Mouse (Mus musculus): ENCODE results near the gene Fndc3b. TPM values are rescaled to one million over a fixed set of nuclear protein-coding genes. Genes with fewer than 3 reads are reported as not detected.

Gene Fndc3b
- polyA plus RNA-seq, 1 experiment from 2014 or later = 6.7 TPM

DNA sequence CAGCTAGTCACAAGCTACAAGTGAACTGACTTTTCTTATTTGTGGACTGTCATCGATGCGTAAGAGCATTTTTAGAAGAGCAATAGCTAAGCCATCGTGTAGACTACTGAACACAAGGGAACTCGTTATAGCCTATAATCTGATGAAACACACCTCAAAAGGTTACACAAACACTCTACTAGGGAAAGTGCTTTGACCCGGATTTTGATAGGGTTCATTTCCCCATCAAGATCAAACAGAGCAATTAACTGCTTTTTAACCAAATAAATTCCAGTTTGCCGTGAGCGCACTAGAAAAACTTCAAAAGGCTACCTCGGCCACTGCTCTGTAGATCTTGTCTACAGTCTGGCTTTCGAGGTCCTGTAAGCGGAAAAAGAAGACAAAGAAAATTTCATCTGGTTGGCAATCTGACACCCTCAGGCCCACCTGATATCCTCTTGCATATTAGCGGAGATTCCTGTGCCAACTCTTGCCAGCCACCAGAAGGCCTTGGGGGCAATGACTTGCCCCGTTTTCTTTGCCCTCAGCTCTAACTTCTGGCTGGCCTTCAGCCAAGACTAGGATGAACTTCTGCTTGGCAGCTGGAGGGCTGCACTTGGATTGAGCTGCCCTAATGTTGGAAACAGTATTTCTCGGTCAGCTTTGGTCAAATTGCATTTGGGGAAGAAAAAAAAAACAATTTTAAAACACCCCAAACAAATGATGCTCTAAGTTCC is 107.0 kb downstream of the Fndc3b start:
- H3K27ac ChIP-seq (ENCODE audit: low read length) = no peak overlapping the region
- H3K9me3 ChIP-seq (ENCODE audit: control insufficient read depth, low read length) = no peaks in the 10 kb centered on the region
- WGBS = 46% methylated on average over 13 of the region's 13 CpGs
- H3K36me3 ChIP-seq (ENCODE audit: control insufficient read depth, insufficient read depth) = no peaks in the 10 kb centered on the region
- H3K4me3 ChIP-seq (replicated peaks; ENCODE audit: low read length) = no peak overlapping the region
- H3K27me3 ChIP-seq (replicated peaks; ENCODE audit: control insufficient read depth, insufficient read depth, low read length) = no peaks in the 10 kb centered on the region
- peaks cover 12% of the 10 kb centered on the region; the same call in 1 of the 2 replicates for H3K4me1 ChIP-seq (replicated peaks; ENCODE audit: control insufficient read depth, insufficient read depth, low read length)
- no peak for ATAC-seq
- H3K4me2 ChIP-seq (ENCODE audit: low read length) = no peak overlapping the region
- H3K9ac ChIP-seq (replicated peaks; ENCODE audit: low read depth, low read length) = no peak overlapping the region

DNA sequence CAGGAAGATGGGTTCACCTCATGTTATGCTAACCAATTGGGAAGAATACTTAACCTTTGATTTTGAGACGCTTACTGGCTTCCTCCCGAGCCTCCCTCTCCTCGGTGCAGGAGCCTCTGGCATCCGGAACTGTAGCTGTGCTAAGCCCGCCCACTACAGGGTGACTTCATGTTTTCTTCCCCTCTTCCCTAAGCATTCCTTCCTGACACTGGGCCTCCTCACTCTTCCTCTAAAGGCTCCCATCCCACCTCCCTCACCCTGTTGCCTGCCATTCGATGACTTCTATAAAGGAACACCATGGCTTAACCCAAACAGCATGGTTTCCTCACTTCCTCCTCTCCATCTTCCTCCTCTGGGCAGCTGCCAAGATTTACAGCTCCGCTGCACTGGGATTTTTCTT is 110.5 kb downstream of the Fndc3b start:
- Histone ChIP-seq H3K4me3 (replicated peaks; ENCODE audit: low read length) (no peak overlapping the region), H3K4me2 (ENCODE audit: low read length) (no peak overlapping the region)

DNA sequence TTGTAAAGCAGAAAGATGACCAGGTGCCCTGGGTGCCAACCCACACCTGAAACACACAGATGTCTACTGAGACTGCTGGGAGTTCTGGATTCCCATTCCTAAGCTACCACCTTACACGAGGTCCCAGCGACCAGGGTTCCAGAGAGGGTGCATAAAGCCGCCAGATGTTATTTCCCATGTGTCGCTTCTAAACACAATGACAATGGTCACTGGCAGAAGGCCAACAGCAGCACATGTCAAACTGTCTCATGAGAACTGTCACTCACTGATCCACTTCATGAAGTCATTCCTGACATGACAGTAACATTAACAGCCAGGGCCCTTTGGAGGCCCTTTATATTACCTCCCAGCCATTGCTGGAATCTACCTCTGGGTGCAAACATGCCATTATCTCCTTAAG is 110.9 kb downstream of the Fndc3b start:
- H3K4me3 ChIP-seq (replicated peaks; ENCODE audit: low read length) = no peak overlapping the region
- H3K4me2 ChIP-seq (ENCODE audit: low read length) = no peak overlapping the region
- ATAC-seq = no peak
- H3K27ac ChIP-seq (ENCODE audit: low read length) = no peak overlapping the region
- H3K27me3 ChIP-seq (replicated peaks; ENCODE audit: control insufficient read depth, insufficient read depth, low read length) = no peaks in the 10 kb centered on the region
- 0 out of 2 replicates have a peak, but pooled peaks cover 4% of the 10 kb centered on the region for H3K4me1 ChIP-seq (replicated peaks; ENCODE audit: control insufficient read depth, insufficient read depth, low read length)
- WGBS = 58% methylated on average over 4 of the region's 4 CpGs
- H3K9me3 ChIP-seq (ENCODE audit: control insufficient read depth, low read length) = no peaks in the 10 kb centered on the region
- H3K36me3 ChIP-seq (ENCODE audit: control insufficient read depth, insufficient read depth) = no peaks in the 10 kb centered on the region
- no peak overlapping the region for H3K9ac ChIP-seq (replicated peaks; ENCODE audit: low read depth, low read length)

More for the DNA sequence above, 110.5 kb downstream of the Fndc3b start:
- Histone ChIP-seq H3K4me1 (replicated peaks; ENCODE audit: control insufficient read depth, insufficient read depth, low read length) (0 out of 2 replicates have a peak, but pooled peaks cover 4% of the 10 kb centered on the region), H3K27me3 (replicated peaks; ENCODE audit: control insufficient read depth, insufficient read depth, low read length) (no peaks in the 10 kb centered on the region), H3K9ac (replicated peaks; ENCODE audit: low read depth, low read length) (no peak overlapping the region), H3K27ac (ENCODE audit: low read length) (no peak overlapping the region), H3K9me3 (ENCODE audit: control insufficient read depth, low read length) (no peaks in the 10 kb centered on the region), H3K36me3 (ENCODE audit: control insufficient read depth, insufficient read depth) (no peaks in the 10 kb centered on the region)
- no peak for ATAC-seq
- 60% methylated on average over 7 of the region's 7 CpGs for WGBS

DNA sequence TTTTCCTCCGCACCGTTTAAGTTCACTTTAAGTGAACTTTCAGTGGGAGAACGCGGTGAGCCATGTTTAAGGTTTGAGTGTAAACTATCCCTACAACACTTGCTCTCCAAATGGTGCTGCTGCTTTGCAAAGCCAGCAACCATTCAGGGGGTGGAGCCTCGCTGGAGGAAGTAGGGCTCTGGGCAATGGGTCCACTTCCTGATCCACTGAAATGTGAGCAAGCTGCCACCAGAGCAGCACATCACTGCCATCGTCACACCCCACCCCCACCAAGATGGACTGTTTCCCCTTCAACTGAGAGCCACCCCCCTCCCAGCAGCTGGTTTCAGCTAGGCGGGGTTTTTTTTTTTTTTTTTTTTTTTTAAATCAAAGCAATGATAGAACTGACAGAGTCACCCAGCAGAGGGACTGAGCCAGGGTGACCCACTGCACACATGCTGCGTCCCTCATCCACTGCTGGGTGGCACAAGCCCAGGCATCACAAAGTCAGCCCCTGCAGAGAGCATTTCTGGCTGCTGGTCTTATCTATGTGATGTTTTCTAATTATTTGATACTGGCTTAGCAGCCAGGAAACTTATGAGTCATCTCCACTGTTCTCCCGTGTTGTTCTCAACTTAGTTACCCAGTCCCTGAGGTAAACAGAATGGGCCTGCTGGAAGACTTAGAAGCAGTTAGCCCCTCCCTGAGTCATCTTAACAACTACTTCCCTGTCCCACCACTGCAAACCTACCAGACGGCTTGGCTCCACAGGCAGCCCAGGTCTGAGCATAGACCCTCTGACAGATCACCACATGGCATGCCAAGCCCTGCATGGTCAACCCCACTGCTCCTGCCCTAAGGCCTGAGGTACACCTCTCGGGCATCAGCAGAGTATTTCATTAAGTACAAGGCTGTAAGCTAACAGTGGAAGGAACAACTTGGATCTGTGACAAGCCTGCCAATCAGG is 112.4 kb downstream of the Fndc3b start:
- no peaks in the 10 kb centered on the region for H3K27me3 ChIP-seq (replicated peaks; ENCODE audit: control insufficient read depth, insufficient read depth, low read length)
- H3K4me3 ChIP-seq (replicated peaks; ENCODE audit: low read length) = no peak overlapping the region
- no peaks in the 10 kb centered on the region for H3K9me3 ChIP-seq (ENCODE audit: control insufficient read depth, low read length)
- H3K4me1 ChIP-seq (replicated peaks; ENCODE audit: control insufficient read depth, insufficient read depth, low read length) = peaks cover 9% of the 10 kb centered on the region; the same call in 1 of the 2 replicates
- no peak overlapping the region for H3K27ac ChIP-seq (ENCODE audit: low read length)
- no peak overlapping the region for H3K4me2 ChIP-seq (ENCODE audit: low read length)
- no peaks in the 10 kb centered on the region for H3K36me3 ChIP-seq (ENCODE audit: control insufficient read depth, insufficient read depth)
- 92% methylated on average over 11 of the region's 11 CpGs for WGBS
- no peak overlapping the region for H3K9ac ChIP-seq (replicated peaks; ENCODE audit: low read depth, low read length)
- no peak for ATAC-seq

DNA sequence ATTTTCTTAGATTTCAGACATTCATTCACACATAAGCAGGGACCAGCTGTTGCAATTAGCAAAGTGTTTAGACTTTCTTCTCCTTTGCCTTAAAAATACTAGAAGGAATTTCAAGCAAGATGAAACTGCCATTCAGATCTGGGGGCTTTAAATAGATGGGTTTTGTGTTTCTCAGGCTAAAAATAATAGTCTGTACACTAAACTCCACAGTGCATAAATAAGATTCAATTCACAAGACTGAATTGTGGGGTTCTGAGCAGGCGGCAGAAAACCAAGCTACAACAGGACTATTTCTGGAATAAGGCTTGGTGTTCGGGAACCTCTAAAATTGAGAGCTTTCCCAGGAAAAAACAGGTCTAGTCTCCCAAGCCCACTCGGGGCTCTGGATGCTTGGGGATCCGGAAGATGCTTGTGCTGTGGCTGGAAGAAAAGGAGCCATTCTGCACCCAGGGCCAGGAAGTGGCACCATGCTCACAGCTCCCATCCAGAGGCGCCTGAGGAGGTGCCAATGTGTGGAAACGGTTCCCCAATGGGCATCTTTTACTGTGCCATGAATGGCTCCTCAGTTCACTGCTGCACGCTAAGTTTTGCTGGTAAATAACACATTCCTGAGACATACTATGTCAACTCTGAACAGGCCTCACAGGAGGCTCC is 117.5 kb downstream of the Fndc3b start:
- no peak overlapping the region for H3K4me3 ChIP-seq (replicated peaks; ENCODE audit: low read length)
- no peak overlapping the region for H3K4me2 ChIP-seq (ENCODE audit: low read length)
- ATAC-seq = peak; percentile 66
- 66% methylated on average over 7 of the region's 7 CpGs for WGBS
- no peaks in the 10 kb centered on the region for H3K9me3 ChIP-seq (ENCODE audit: control insufficient read depth, low read length)
- no peak overlapping the region for H3K9ac ChIP-seq (replicated peaks; ENCODE audit: low read depth, low read length)
- H3K4me1 ChIP-seq (replicated peaks; ENCODE audit: control insufficient read depth, insufficient read depth, low read length) = peaks cover 5% of the 10 kb centered on the region; the same call in 1 of the 2 replicates
- peak overlapping the region; percentile 41 for H3K27ac ChIP-seq (ENCODE audit: low read length)
- no peaks in the 10 kb centered on the region for H3K36me3 ChIP-seq (ENCODE audit: control insufficient read depth, insufficient read depth)
- H3K27me3 ChIP-seq (replicated peaks; ENCODE audit: control insufficient read depth, insufficient read depth, low read length) = no peaks in the 10 kb centered on the region

DNA sequence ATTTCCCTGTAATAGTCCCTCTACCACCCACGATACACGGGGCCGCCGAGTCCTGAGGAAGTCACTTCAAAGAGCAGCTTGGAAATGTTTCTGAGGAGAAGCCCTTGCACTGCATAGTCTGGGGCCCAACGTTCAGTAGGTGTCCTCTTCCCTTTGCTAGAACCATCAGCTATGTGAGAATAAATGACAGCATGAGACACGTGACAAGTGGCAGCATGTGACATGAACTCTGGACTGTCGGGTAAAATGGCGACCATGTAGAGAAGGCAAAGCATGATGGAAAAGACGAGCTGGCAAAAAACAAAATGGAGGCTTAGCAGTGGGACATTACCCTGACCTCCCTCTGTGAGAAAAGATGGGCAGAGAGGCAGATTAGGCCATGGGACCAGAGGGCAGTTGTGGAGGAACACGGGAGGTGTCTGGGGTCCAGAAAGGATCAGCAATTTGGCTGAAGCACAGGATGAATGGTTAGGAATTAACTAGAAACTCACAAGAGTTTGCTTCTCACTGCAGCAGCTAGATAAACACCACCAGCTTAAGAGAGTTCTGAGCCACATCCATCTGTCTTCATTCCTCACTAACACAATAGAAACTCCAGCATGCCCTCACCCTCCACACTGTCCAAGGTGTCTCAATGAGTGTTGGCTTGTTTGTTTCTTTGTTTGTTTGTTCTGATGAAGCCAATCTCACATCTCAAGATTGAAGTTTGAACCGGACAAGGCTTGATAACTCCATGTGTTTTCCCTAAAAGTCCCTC is 118.2 kb downstream of the Fndc3b start:
- H3K36me3 ChIP-seq (ENCODE audit: control insufficient read depth, insufficient read depth) = no peaks in the 10 kb centered on the region

DNA sequence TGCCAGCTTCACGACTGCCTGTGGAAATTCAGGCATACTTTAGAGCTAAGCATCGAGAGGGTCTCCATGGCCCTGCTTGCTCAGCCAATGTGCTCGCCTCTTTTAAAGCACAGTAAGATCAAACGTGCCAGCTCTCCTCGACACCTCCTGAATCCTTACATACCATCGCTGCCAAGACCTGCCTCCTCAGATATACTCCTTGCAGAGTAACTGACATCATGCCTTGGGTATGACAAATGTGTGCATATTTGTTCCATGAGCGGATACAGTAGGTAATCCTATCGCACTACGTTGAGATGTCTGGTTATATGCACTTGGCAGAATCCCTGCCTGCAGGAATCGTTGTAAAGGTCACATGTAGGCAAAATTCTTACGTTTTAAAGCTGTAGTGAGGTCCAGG is 120.3 kb downstream of the Fndc3b start:
- ATAC-seq = no peak
- Histone ChIP-seq H3K4me3 (replicated peaks; ENCODE audit: low read length) (no peak overlapping the region), H3K9me3 (ENCODE audit: control insufficient read depth, low read length) (no peaks in the 10 kb centered on the region), H3K4me2 (ENCODE audit: low read length) (no peak overlapping the region), H3K36me3 (ENCODE audit: control insufficient read depth, insufficient read depth) (no peaks in the 10 kb centered on the region), H3K4me1 (replicated peaks; ENCODE audit: control insufficient read depth, insufficient read depth, low read length) (peaks cover 5% of the 10 kb centered on the region; the same call in 1 of the 2 replicates), H3K9ac (replicated peaks; ENCODE audit: low read depth, low read length) (no peak overlapping the region), H3K27me3 (replicated peaks; ENCODE audit: control insufficient read depth, insufficient read depth, low read length) (no peaks in the 10 kb centered on the region), H3K27ac (ENCODE audit: low read length) (no peak overlapping the region)
- WGBS = 82% methylated on average over 11 of the region's 11 CpGs

More for the DNA sequence above, 118.2 kb downstream of the Fndc3b start:
- H3K4me3 ChIP-seq (replicated peaks; ENCODE audit: low read length) = no peak overlapping the region
- no peak overlapping the region for H3K9ac ChIP-seq (replicated peaks; ENCODE audit: low read depth, low read length)
- H3K27ac ChIP-seq (ENCODE audit: low read length) = no peak overlapping the region
- no peak overlapping the region for H3K4me2 ChIP-seq (ENCODE audit: low read length)
- ATAC-seq = peak; percentile 26
- WGBS = 86% methylated on average over 11 of the region's 11 CpGs
- H3K27me3 ChIP-seq (replicated peaks; ENCODE audit: control insufficient read depth, insufficient read depth, low read length) = no peaks in the 10 kb centered on the region
- H3K9me3 ChIP-seq (ENCODE audit: control insufficient read depth, low read length) = no peaks in the 10 kb centered on the region
- H3K4me1 ChIP-seq (replicated peaks; ENCODE audit: control insufficient read depth, insufficient read depth, low read length) = peaks cover 5% of the 10 kb centered on the region; the same call in 1 of the 2 replicates

DNA sequence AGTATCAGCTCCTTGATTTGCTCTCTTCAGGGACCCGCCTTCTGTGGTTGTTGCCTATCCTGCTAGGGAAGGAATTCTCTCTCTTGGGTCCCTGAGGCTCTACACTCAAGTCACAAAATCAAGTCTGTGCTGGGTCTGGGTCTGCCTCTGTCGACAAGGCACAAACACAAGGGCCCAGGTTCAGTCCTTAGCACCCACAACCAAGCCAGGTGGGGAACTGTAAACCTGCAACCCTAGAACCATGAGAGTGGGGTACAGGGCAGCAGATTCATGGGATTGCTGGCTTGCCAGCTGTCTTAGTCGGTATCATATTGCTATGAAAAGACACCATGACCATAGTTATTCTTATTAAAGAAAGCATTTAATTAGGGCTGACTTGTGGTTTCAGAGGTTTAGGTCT is 121.8 kb downstream of the Fndc3b start:
- no peak overlapping the region for H3K4me3 ChIP-seq (replicated peaks; ENCODE audit: low read length)
- H3K4me1 ChIP-seq (replicated peaks; ENCODE audit: control insufficient read depth, insufficient read depth, low read length) = peaks cover 5% of the 10 kb centered on the region; the same call in 1 of the 2 replicates
- H3K9me3 ChIP-seq (ENCODE audit: control insufficient read depth, low read length) = no peaks in the 10 kb centered on the region
- H3K36me3 ChIP-seq (ENCODE audit: control insufficient read depth, insufficient read depth) = no peaks in the 10 kb centered on the region
- H3K9ac ChIP-seq (replicated peaks; ENCODE audit: low read depth, low read length) = no peak overlapping the region
- no peaks in the 10 kb centered on the region for H3K27me3 ChIP-seq (replicated peaks; ENCODE audit: control insufficient read depth, insufficient read depth, low read length)
- no peak overlapping the region for H3K27ac ChIP-seq (ENCODE audit: low read length)
- WGBS = 97% methylated on average over 3 of the region's 3 CpGs
- H3K4me2 ChIP-seq (ENCODE audit: low read length) = no peak overlapping the region
- ATAC-seq = no peak

Measured in forebrain, embryonic 16.5 days (tissue).